Mouse (Mus musculus): ENCODE measurements around the gene Atg14. TPM values are rescaled to one million over a fixed set of nuclear protein-coding genes. Genes with fewer than 3 reads are reported as not detected.
"Not testable (repeated sequence)": the region's sequence is repeated elsewhere in the genome, so short reads cannot be mapped to it uniquely, and the experiment has no call there.

Gene Atg14
- 7.4 and 10.4 TPM in 2 replicates for polyA plus RNA-seq (2011; ENCODE audit: insufficient read length, low read depth, missing spikeins)

DNA sequence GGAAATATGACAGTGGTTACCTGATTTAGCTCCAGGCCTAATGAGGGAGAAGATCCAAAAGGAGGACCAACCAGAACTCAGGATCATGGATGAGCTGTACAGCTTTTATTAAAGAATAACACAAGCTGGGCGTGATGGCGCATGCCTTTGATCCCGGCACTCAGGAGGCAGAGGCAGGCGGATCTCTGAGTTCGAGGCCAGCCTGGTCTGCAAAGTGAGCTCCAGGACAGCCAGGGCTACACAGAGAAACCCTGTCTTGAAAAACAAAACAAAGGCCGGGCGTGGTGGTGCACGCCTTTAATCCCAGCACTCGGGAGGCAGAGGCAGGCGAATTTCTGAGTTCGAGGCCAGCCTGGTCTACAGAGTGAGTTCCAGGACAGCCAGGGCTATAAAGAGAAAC, at the start of gene Atg14:
Gene Atg14, minus strand, starts transcription at position 101 of the 400 bp plus-strand sequence.
- H3K27ac ChIP-seq (ENCODE audit: insufficient read depth, low read length); H3K4me3 ChIP-seq (ENCODE audit: insufficient read depth, low read length); H3K4me1 ChIP-seq (ENCODE audit: control insufficient read depth, insufficient read depth, low read length): not testable (repeated sequence)

GRCm38 (mm10) chr14:47618891-47619290, 48.4 kb upstream of the Atg14 start:
- Histone ChIP-seq H3K27ac (ENCODE audit: insufficient read depth, low read length) (no peak overlapping the region), H3K4me3 (ENCODE audit: insufficient read depth, low read length) (no peak overlapping the region), H3K4me1 (ENCODE audit: control insufficient read depth, insufficient read depth, low read length) (no peaks in the 10 kb centered on the region)
- TF ChIP-seq POLR2A (IDR thresholded peaks at IDR 0.05; ENCODE audit: low read depth, low read length) (no peak), CTCF (IDR thresholded peaks at IDR 0.05; ENCODE audit: borderline replicate concordance, insufficient read depth, low read length) (no peak)

- H3K27ac ChIP-seq (ENCODE audit: insufficient read depth, low read length), result no peak overlapping the region
- H3K4me1 ChIP-seq (ENCODE audit: control insufficient read depth, insufficient read depth, low read length), result no peaks in the 10 kb centered on the region
- no peak for TF ChIP-seq POLR2A (IDR thresholded peaks at IDR 0.05; ENCODE audit: low read depth, low read length)
- TF ChIP-seq CTCF (IDR thresholded peaks at IDR 0.05; ENCODE audit: borderline replicate concordance, insufficient read depth, low read length), result no peak
- no peak overlapping the region for H3K4me3 ChIP-seq (ENCODE audit: insufficient read depth, low read length)
These were observed 42.8 kb upstream of the Atg14 start for GRCm38 (mm10) chr14:47613254-47613653.

DNA sequence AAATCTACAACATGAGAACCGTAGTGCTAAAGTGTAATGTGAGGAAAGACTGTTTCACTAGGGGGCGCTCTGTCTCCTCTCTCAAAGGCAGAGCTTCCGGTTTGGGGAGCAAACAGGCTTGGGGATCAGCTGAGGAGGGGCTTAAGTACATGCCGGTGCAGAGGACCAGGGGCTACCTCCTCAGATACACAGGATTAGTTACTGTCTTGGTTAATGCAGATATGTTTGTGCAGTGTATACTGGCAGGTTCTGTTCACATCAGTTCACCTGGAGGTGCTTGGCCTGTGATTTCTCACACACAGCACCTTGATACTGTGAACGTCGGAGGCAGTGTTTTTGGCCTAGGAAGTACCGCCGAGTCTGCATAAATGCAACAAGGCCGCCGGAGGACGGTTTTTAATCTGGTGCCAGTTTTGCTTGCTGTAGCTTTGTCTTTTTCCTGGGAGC, 27.5 kb upstream of the Atg14 start:
- Histone ChIP-seq H3K4me3 (ENCODE audit: insufficient read depth, low read length) (no peak overlapping the region), H3K27ac (ENCODE audit: insufficient read depth, low read length) (no peak overlapping the region), H3K4me1 (ENCODE audit: control insufficient read depth, insufficient read depth, low read length) (no peaks in the 10 kb centered on the region)
- no peak for TF ChIP-seq CTCF (IDR thresholded peaks at IDR 0.05; ENCODE audit: borderline replicate concordance, insufficient read depth, low read length)
- no peak for TF ChIP-seq POLR2A (IDR thresholded peaks at IDR 0.05; ENCODE audit: low read depth, low read length)

DNA sequence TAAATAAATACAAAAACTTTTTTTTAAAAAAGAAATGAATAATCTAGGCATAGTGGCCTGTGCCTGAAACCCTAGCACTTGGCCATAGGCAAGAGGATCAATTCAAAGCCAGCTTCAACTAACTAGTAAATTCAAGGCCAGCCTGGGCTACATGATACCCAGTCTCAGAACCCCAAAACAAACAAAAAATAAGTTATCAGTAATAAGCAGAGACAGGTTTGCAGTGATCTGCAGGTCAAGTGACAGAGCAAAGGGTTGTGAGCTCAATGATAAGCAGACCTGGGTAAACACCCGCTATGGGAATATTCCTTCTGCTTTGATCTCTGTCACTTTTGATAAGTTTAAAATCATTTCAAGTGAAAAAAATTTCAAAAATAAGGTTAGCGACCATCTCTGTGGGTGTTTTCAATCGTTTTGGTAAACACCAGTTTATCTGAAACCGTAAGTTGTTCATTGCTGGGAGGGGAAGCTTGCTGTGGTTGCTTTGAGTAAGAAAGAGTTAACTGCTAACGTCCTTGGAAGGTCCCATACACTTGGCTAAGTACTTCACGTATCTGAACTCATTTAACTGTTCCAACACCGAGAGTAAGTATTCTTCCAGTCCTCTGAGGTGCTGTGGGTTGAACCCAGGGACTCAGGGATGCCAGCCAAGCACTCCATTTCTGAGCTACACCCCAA, 24.1 kb upstream of the Atg14 start:
- TF ChIP-seq CTCF (IDR thresholded peaks at IDR 0.05; ENCODE audit: borderline replicate concordance, insufficient read depth, low read length), result no peak
- TF ChIP-seq POLR2A (IDR thresholded peaks at IDR 0.05; ENCODE audit: low read depth, low read length), result no peak

DNA sequence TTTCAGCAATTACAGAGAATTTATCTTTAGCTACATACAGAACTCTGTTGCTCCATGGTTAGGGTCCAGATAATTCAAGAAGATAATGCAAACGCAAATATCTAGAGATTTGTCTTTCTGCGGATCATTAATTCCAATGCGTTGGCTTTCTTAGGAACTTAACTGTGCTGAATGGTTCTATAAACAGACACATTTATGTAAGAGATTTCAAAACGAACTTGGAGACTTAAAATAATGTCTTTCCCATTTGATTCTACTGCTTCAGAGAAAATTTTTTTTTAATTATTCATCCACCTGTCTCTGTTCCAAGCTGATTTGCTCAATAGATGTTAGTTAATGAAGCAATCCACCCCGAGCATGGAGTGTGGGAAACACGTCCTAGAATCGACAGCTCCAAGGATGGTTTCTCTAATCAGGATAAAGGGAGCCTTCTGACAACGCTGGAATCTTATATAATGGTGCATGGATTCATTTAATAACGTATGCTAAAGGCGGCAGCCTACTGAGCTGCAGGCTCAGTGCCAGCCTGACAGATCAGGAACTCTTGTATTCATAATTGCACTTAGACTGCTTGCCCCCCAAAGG, 20.0 kb upstream of the Atg14 start:
- Histone ChIP-seq H3K4me3 (ENCODE audit: insufficient read depth, low read length) (no peak overlapping the region), H3K4me1 (ENCODE audit: control insufficient read depth, insufficient read depth, low read length) (no peaks in the 10 kb centered on the region), H3K27ac (ENCODE audit: insufficient read depth, low read length) (no peak overlapping the region)
- TF ChIP-seq POLR2A (IDR thresholded peaks at IDR 0.05; ENCODE audit: low read depth, low read length), result no peak
- no peak for TF ChIP-seq CTCF (IDR thresholded peaks at IDR 0.05; ENCODE audit: borderline replicate concordance, insufficient read depth, low read length)

More for the DNA sequence above, 24.1 kb upstream of the Atg14 start:
- Histone ChIP-seq H3K4me1 (ENCODE audit: control insufficient read depth, insufficient read depth, low read length) (no peaks in the 10 kb centered on the region), H3K4me3 (ENCODE audit: insufficient read depth, low read length) (no peak overlapping the region), H3K27ac (ENCODE audit: insufficient read depth, low read length) (no peak overlapping the region)

- Histone ChIP-seq H3K4me3 (ENCODE audit: insufficient read depth, low read length) (no peak overlapping the region), H3K27ac (ENCODE audit: insufficient read depth, low read length) (no peak overlapping the region), H3K4me1 (ENCODE audit: control insufficient read depth, insufficient read depth, low read length) (no peaks in the 10 kb centered on the region)
- TF ChIP-seq CTCF (IDR thresholded peaks at IDR 0.05; ENCODE audit: borderline replicate concordance, insufficient read depth, low read length) (no peak), POLR2A (IDR thresholded peaks at IDR 0.05; ENCODE audit: low read depth, low read length) (no peak)
These were observed 19.0 kb upstream of the Atg14 start for GRCm38 (mm10) chr14:47589444-47589843.

- Histone ChIP-seq H3K27ac (ENCODE audit: insufficient read depth, low read length) (no peak overlapping the region), H3K4me3 (ENCODE audit: insufficient read depth, low read length) (no peak overlapping the region), H3K4me1 (ENCODE audit: control insufficient read depth, insufficient read depth, low read length) (no peaks in the 10 kb centered on the region)
- TF ChIP-seq POLR2A (IDR thresholded peaks at IDR 0.05; ENCODE audit: low read depth, low read length), result no peak
- TF ChIP-seq CTCF (IDR thresholded peaks at IDR 0.05; ENCODE audit: borderline replicate concordance, insufficient read depth, low read length), result no peak
These were observed 13.9 kb upstream of the Atg14 start for GRCm38 (mm10) chr14:47584346-47584745.

DNA sequence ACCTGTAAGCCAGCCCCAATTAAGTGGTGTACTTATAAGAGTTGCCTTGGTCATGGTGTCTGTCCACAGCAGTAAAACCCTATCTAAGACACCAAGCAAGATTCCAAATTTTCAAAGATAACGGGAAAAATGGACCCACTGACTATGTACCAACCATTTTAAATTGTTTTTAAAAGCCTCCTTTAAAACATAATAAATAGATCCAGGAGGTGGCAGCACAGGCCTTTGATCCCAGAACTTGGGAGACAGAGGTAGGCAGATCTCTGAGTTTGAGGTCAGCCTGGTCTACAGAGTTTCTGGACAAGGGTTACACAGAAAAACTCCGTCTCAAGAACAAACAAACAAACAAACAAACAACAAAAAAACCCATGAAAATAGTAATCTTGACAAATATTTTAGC, 11.2 kb upstream of the Atg14 start:
- Histone ChIP-seq H3K4me3 (ENCODE audit: insufficient read depth, low read length) (no peak overlapping the region), H3K27ac (ENCODE audit: insufficient read depth, low read length) (no peak overlapping the region), H3K4me1 (ENCODE audit: control insufficient read depth, insufficient read depth, low read length) (no peaks in the 10 kb centered on the region)
- TF ChIP-seq CTCF (IDR thresholded peaks at IDR 0.05; ENCODE audit: borderline replicate concordance, insufficient read depth, low read length) (no peak), POLR2A (IDR thresholded peaks at IDR 0.05; ENCODE audit: low read depth, low read length) (no peak)

GRCm38 (mm10) chr14:47581280-47581679, 10.8 kb upstream of the Atg14 start:
- no peak for TF ChIP-seq CTCF (IDR thresholded peaks at IDR 0.05; ENCODE audit: borderline replicate concordance, insufficient read depth, low read length)

More at GRCm38 (mm10) chr14:47581280-47581679, 10.8 kb upstream of the Atg14 start:
- no peaks in the 10 kb centered on the region for H3K4me1 ChIP-seq (ENCODE audit: control insufficient read depth, insufficient read depth, low read length)
- H3K4me3 ChIP-seq (ENCODE audit: insufficient read depth, low read length), result no peak overlapping the region
- no peak overlapping the region for H3K27ac ChIP-seq (ENCODE audit: insufficient read depth, low read length)
